In the genomic region with DNA sequence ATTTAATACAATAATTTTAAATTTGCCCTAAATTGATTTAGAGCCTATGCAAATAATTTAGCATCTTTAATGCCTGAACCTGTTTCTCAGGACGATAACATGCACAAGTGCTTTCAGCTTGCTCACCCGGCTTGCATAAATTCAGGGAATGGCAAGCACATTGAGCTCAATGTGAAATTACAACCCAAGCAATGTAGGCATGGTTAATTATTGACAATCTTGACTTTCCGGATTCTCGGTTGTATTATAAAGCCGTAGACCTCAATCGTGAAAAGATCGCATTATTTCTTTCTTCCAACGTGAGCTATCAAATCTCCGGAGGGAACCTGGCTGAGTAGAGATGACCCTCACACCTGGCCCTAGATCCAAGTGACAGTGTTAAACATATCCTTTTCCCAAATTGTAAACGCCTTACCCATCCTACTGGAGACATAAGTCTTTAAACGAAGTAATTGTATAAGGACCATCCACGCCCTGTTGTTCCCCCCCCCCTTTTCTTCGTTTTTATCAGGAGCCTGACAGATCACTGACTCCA, we compare ENCODE assay signal across 8 mouse cellular contexts. TPM values are rescaled to one million over a fixed set of nuclear protein-coding genes. Genes with fewer than 3 reads are reported as not detected.
A peak's percentile ranks its signal among the peaks of the same experiment; 100 is the strongest.
DNase-seq lines count a peak whose midpoint lies in the region; ATAC-seq and TF ChIP-seq lines count a peak whose summit lies in the region.

No protein-coding gene starts in this region.

- intact Hi-C loops in left cerebral cortex, postnatal 10 days (cut with DNase I), result no loop called here

- no peak for ATAC-seq in cerebellum, adult (ENCODE audit: insufficient number of reproducible peaks, low FRiP score, low TSS enrichment)
- ATAC-seq in intestine, postnatal 0 days, result peak; percentile 11; the same call in 1 of the 2 replicates
- ATAC-seq in lung, postnatal 0 days, result no peak
- no peak for ATAC-seq in monocyte, adult 5-6 weeks (replicated peaks; ENCODE audit: insufficient number of reproducible peaks, low FRiP score, low TSS enrichment, poor library complexity, severe bottlenecking)

- TF ChIP-seq EP300 in lung, postnatal 0 days (IDR thresholded peaks at IDR 0.05), result no peak

- no peaks in the 10 kb centered on the region for H3K9me3 ChIP-seq in intestine, postnatal 0 days (ENCODE audit: control insufficient read depth)
- no peaks in the 10 kb centered on the region for H3K9me3 ChIP-seq in lung, postnatal 0 days (ENCODE audit: low read length)

- H3K27ac ChIP-seq in cerebellum, adult 2 months (ENCODE audit: insufficient read depth, low read length), result no peak overlapping the region
- H3K27ac ChIP-seq in brown adipose tissue, adult 24 weeks (replicated peaks; ENCODE audit: low read depth, low read length), result peak overlapping the region; percentile 1; the same call in 1 of the 2 replicates
- peak overlapping the region; percentile 99 for H3K27ac ChIP-seq in intestine, postnatal 0 days (ENCODE audit: low read depth, low read length)
- H3K27ac ChIP-seq in lung, postnatal 0 days (ENCODE audit: low read length), result peak overlapping the region; percentile 96

- TF ChIP-seq POLR2A in cerebellum, adult 2 months (IDR thresholded peaks at IDR 0.05; ENCODE audit: borderline replicate concordance, insufficient read depth, low read length), result no peak

- H3K36me3 ChIP-seq in intestine, postnatal 0 days (ENCODE audit: control insufficient read depth, insufficient read depth), result no peaks in the 10 kb centered on the region
- H3K36me3 ChIP-seq in lung, postnatal 0 days (ENCODE audit: insufficient read depth, low read length), result no peaks in the 10 kb centered on the region

- H3K27me3 ChIP-seq in cerebellum, adult 2 months (ENCODE audit: control insufficient read depth, insufficient read depth, low read length), result no peaks in the 10 kb centered on the region
- H3K27me3 ChIP-seq in intestine, postnatal 0 days (replicated peaks; ENCODE audit: control insufficient read depth, insufficient read depth, low read length), result no peaks in the 10 kb centered on the region
- no peaks in the 10 kb centered on the region for H3K27me3 ChIP-seq in lung, postnatal 0 days (replicated peaks; ENCODE audit: insufficient read depth, low read length)

- DNase-seq in cerebellum, adult 2 months, result no peak
- peak; percentile 70 for DNase-seq in lung, postnatal 0 days (ENCODE audit: low spot score)
- no peak for DNase-seq in urinary bladder, postnatal 10 days (ENCODE audit: low spot score)
- no peak for DNase-seq in left cerebral cortex, postnatal 10 days (ENCODE audit: extremely low spot score in 1 of 2, low spot score in 2 of 2)

- TF ChIP-seq CTCF in cerebellum, adult 2 months (IDR thresholded peaks at IDR 0.05; ENCODE audit: borderline replicate concordance, insufficient read depth, low read depth, low read length), result no peak
- TF ChIP-seq CTCF in intestine, postnatal 0 days (IDR thresholded peaks at IDR 0.05; ENCODE audit: low read depth), result no peak
- no peak for TF ChIP-seq CTCF in lung, postnatal 0 days (IDR thresholded peaks at IDR 0.05)

- H3K4me2 ChIP-seq in intestine, postnatal 0 days (replicated peaks; ENCODE audit: low read depth), result peak overlapping the region; percentile 72
- peak overlapping the region; percentile 70 for H3K4me2 ChIP-seq in lung, postnatal 0 days (replicated peaks; ENCODE audit: low read depth, low read length)

- 7% methylated on average over 13 of the region's 13 CpGs for WGBS in cerebellum, adult 2 months
- 8% methylated on average over 13 of the region's 13 CpGs for WGBS in intestine, postnatal 0 days
- 14% methylated on average over 13 of the region's 13 CpGs for WGBS in lung, postnatal 0 days

- H3K4me3 ChIP-seq in cerebellum, adult 2 months (replicated peaks; ENCODE audit: insufficient read depth, low read depth, low read length), result peak overlapping the region; percentile 64
- H3K4me3 ChIP-seq in brown adipose tissue, adult 24 weeks (ENCODE audit: insufficient read depth, low read depth, low read length), result peak overlapping the region; percentile 85
- peak overlapping the region; percentile 95 for H3K4me3 ChIP-seq in intestine, postnatal 0 days (ENCODE audit: low read depth, low read length)
- peak overlapping the region; percentile 91 for H3K4me3 ChIP-seq in lung, postnatal 0 days (ENCODE audit: low read depth, low read length)

- H3K9ac ChIP-seq in intestine, postnatal 0 days (ENCODE audit: low read depth, low read length), result peak overlapping the region; percentile 97
- peak overlapping the region; percentile 79 for H3K9ac ChIP-seq in lung, postnatal 0 days (replicated peaks; ENCODE audit: low read depth)

- no peaks in the 10 kb centered on the region for H3K4me1 ChIP-seq in cerebellum, adult 2 months (ENCODE audit: control insufficient read depth, insufficient read depth, low read length)
- H3K4me1 ChIP-seq in brown adipose tissue, adult 24 weeks (ENCODE audit: control insufficient read depth, insufficient read depth, insufficient read length, low read length), result peaks cover 5% of the 10 kb centered on the region; the same call in 1 of the 2 replicates
- 0 out of 2 replicates have a peak, but pooled peaks cover 3% of the 10 kb centered on the region for H3K4me1 ChIP-seq in intestine, postnatal 0 days (replicated peaks; ENCODE audit: control insufficient read depth, insufficient read depth, low read length)
- no peaks in the 10 kb centered on the region for H3K4me1 ChIP-seq in lung, postnatal 0 days (ENCODE audit: insufficient read depth, low read depth, low read length)

RNA-seq across cellular contexts. Expression of gene Fam20b, which starts 1.1 kb away (rescaled TPM):
- 47.0 and 48.8 TPM in 2 replicates for polyA plus RNA-seq in cerebellum, adult 2 months (2012; rRNA removed)
- 20.4 and 34.7 TPM in 2 replicates for polyA plus RNA-seq in brown adipose tissue, adult 24 weeks (2012; ENCODE audit: insufficient read depth, insufficient read length, missing spikeins)
- 35.4 and 36.9 TPM in 2 replicates for polyA plus RNA-seq in intestine, postnatal 0 days (2015; fragmentation: Nextera tagmentation; extraction: Ambion mirVana)
- polyA plus RNA-seq in lung, postnatal 0 days (2015; fragmentation: Nextera tagmentation; extraction: Ambion mirVana), result 15.3 and 16.4 TPM in 2 replicates
- 41.8 to 53.3 TPM (median 41.9 TPM) in 3 replicates for total RNA-seq in monocyte, adult 5-6 weeks (2017)
- 10 to 100 TPM; 63.2 to 65.0 TPM for total RNA-seq in left cerebral cortex, postnatal 10 days (2021)

RNA-seq across cellular contexts. Expression of gene Tor3a, which starts 43.7 kb away (rescaled TPM):
- polyA plus RNA-seq in cerebellum, adult 2 months (2012; rRNA removed), result 6.1 and 6.5 TPM in 2 replicates
- polyA plus RNA-seq in brown adipose tissue, adult 24 weeks (2012; ENCODE audit: insufficient read depth, insufficient read length, missing spikeins), result 6.2 and 7.7 TPM in 2 replicates
- 5.8 and 7.1 TPM in 2 replicates for polyA plus RNA-seq in intestine, postnatal 0 days (2015; fragmentation: Nextera tagmentation; extraction: Ambion mirVana)
- 36.1 and 37.8 TPM in 2 replicates for polyA plus RNA-seq in lung, postnatal 0 days (2015; fragmentation: Nextera tagmentation; extraction: Ambion mirVana)
- total RNA-seq in monocyte, adult 5-6 weeks (2017), result 10.6 to 22.7 TPM (median 17.1 TPM) in 3 replicates
- total RNA-seq in left cerebral cortex, postnatal 10 days (2021), result 1 to 10 TPM; 4.1 to 5.0 TPM
